Mouse (Mus musculus) lung, embryonic 14.5 days (tissue): ENCODE data around the gene Psmb6. TPM values are rescaled to one million over a fixed set of nuclear protein-coding genes. Genes with fewer than 3 reads are reported as not detected.

Experiments used
- ATAC-seq: fragments of 200-750 bp; cut with Nextera tagmentation; 2 replicates; pipeline ENCODE4 v1.8.0; 2017; ENCODE audit warnings: mild to moderate bottlenecking, moderate TSS enrichment, moderate library complexity; ENCODE audit not compliant: insufficient read depth
- DNase-seq: peaks from one replicate; pipeline ENCODE4 v3.0.0-alpha.2; 2015
- H3K27ac ChIP-seq: fragments of 300-500 bp; sonication (generic); 2 replicates; pipeline ENCODE4 v1.5.1; 2014; ENCODE audit warnings: low read depth, mild to moderate bottlenecking, moderate library complexity
- H3K27me3 ChIP-seq: fragments of 300-500 bp; sonication (generic); 2 replicates; pipeline ENCODE4 v1.6.1; 2014; ENCODE audit warnings: low read length, control low read depth; ENCODE audit not compliant: insufficient read depth
- H3K36me3 ChIP-seq: fragments of 300-500 bp; sonication (generic); 2 replicates; pipeline ENCODE4 v1.6.1; 2014; ENCODE audit warnings: control low read depth; ENCODE audit not compliant: insufficient read depth
- H3K4me1 ChIP-seq: fragments of 300-500 bp; sonication (generic); 2 replicates; pipeline ENCODE4 v1.6.1; 2014; ENCODE audit warnings: antibody characterized with exemption, control low read depth; ENCODE audit not compliant: insufficient read depth
- H3K4me2 ChIP-seq: fragments of 300-500 bp; sonication (generic); 2 replicates; pipeline ENCODE4 v1.6.1; 2014; ENCODE audit warnings: mild to moderate bottlenecking
- H3K4me3 ChIP-seq: fragments of 300-500 bp; sonication (generic); 2 replicates; pipeline ENCODE4 v1.5.1; 2014; ENCODE audit warnings: low read depth, low read length
- H3K9ac ChIP-seq: fragments of 300-500 bp; sonication (generic); 2 replicates; pipeline ENCODE4 v1.6.1; 2014
- H3K9me3 ChIP-seq: fragments of 300-500 bp; sonication (generic); 2 replicates; pipeline ENCODE4 v1.6.1; 2016; ENCODE audit warnings: low read depth, low read length, control low read depth
- CTCF ChIP-seq: IDR thresholded peaks from 2 replicates; pipeline ENCODE4 v1.5.1; 2016; ENCODE audit warnings: antibody characterized with exemption, low read depth
- WGBS: fragments of 180-500 bp; shearing (Covaris S2); extraction: QIAGEN DNeasy Blood & Tissue Kit; methylation state at CpG from one replicate; pipeline ENCODE4 v1.1.7; 2014; 5-methylcytosine and 5-hydroxymethylcytosine counted together
- polyA plus RNA-seq: library from polyadenylated mRNA; unstranded; fragments of >200 nt; fragmentation: Nextera tagmentation; extraction: Ambion mirVana; gene quantifications from 2 replicates; pipeline ENCODE4 v1.2.1, GENCODE M21; 2014

Psmb6 gene
- polyA plus RNA-seq, 1 experiment from 2014 or later = 813 TPM

GRCm38 (mm10) chr11:70571641-70572040 lies 46.5 kb downstream of the Psmb6 start:
- Histone ChIP-seq H3K4me2 (no peak overlapping the region), H3K4me3 (no peak overlapping the region), H3K36me3 (peaks cover 4% of the 10 kb centered on the region; the same call in 1 of the 2 replicates), H3K4me1 (no peaks in the 10 kb centered on the region), H3K27me3 (no peaks in the 10 kb centered on the region), H3K27ac (no peak overlapping the region), H3K9ac (no peak overlapping the region), H3K9me3 (no peaks in the 10 kb centered on the region)
- no peak for DNase-seq
- no peak for TF ChIP-seq CTCF
- no peak for ATAC-seq
- WGBS = 85% methylated on average over 1 of the region's 1 CpGs

- 43% methylated on average over 5 of the region's 5 CpGs for WGBS
Measured at GRCm38 (mm10) chr11:70572348-70572902, 47.3 kb downstream of the Psmb6 start.

GRCm38 (mm10) chr11:70573872-70574271 lies 48.7 kb downstream of the Psmb6 start:
- H3K27ac ChIP-seq = no peak overlapping the region
- H3K36me3 ChIP-seq = 0 out of 2 replicates have a peak, but pooled peaks cover 4% of the 10 kb centered on the region
- no peak overlapping the region for H3K4me2 ChIP-seq
- H3K9ac ChIP-seq = no peak overlapping the region
- TF ChIP-seq CTCF = no peak
- WGBS = 77% methylated on average over 6 of the region's 6 CpGs
- H3K4me1 ChIP-seq = 0 out of 2 replicates have a peak, but pooled peaks cover 4% of the 10 kb centered on the region
- no peaks in the 10 kb centered on the region for H3K9me3 ChIP-seq
- H3K4me3 ChIP-seq = no peak overlapping the region
- ATAC-seq = no peak
- no peak for DNase-seq
- H3K27me3 ChIP-seq = no peaks in the 10 kb centered on the region

More at GRCm38 (mm10) chr11:70572348-70572902, 47.3 kb downstream of the Psmb6 start:
- DNase-seq = no peak
- Histone ChIP-seq H3K27me3 (no peaks in the 10 kb centered on the region), H3K4me3 (no peak overlapping the region), H3K36me3 (peaks cover 4% of the 10 kb centered on the region; the same call in 1 of the 2 replicates), H3K4me1 (no peaks in the 10 kb centered on the region), H3K27ac (no peak overlapping the region), H3K9ac (no peak overlapping the region), H3K9me3 (no peaks in the 10 kb centered on the region), H3K4me2 (no peak overlapping the region)
- TF ChIP-seq CTCF = no peak
- no peak for ATAC-seq

GRCm38 (mm10) chr11:70577201-70577600 lies 52.0 kb downstream of the Psmb6 start:
- Histone ChIP-seq H3K9me3 (no peaks in the 10 kb centered on the region), H3K27me3 (no peaks in the 10 kb centered on the region), H3K4me3 (no peak overlapping the region), H3K9ac (no peak overlapping the region), H3K36me3 (0 out of 2 replicates have a peak, but pooled peaks cover 4% of the 10 kb centered on the region), H3K4me1 (peaks cover 8% of the 10 kb centered on the region; the same call in 1 of the 2 replicates), H3K4me2 (no peak overlapping the region), H3K27ac (no peak overlapping the region)
- DNase-seq (no peak), ATAC-seq (no peak)
- WGBS = 70% methylated on average over 3 of the region's 3 CpGs
- TF ChIP-seq CTCF = no peak

Other genes starting within 250 kb of the Psmb6 start
- not detected in 2 replicates for gene Alox12e, start 202.7 kb upstream of the Psmb6 start, polyA plus RNA-seq
- 0.18 and 0.50 TPM in 2 replicates for gene Alox15, start 173.3 kb upstream of the Psmb6 start, polyA plus RNA-seq
- 44.4 and 46.5 TPM in 2 replicates for gene Pelp1, start 115.3 kb upstream of the Psmb6 start, polyA plus RNA-seq
- 15.1 and 17.6 TPM in 2 replicates for gene Arrb2, start 92.7 kb upstream of the Psmb6 start, polyA plus RNA-seq
- gene Med11, start 73.4 kb upstream of the Psmb6 start, polyA plus RNA-seq = 43.0 and 47.9 TPM in 2 replicates
- 0.28 and 0.65 TPM in 2 replicates for gene Zmynd15, start 65.9 kb upstream of the Psmb6 start, polyA plus RNA-seq
- 4.9 and 5.8 TPM in 2 replicates for gene Cxcl16, start 65.4 kb upstream of the Psmb6 start, polyA plus RNA-seq
- gene Tm4sf5, start 20.1 kb upstream of the Psmb6 start, polyA plus RNA-seq = 1.2 and 1.3 TPM in 2 replicates
- 0.38 TPM in 1 of 2 replicates, not detected in the other for gene Vmo1, start 10.8 kb upstream of the Psmb6 start, polyA plus RNA-seq
- gene Gltpd2, start 6.2 kb upstream of the Psmb6 start, polyA plus RNA-seq = 0.30 and 0.55 TPM in 2 replicates
- not detected in 2 replicates for gene Gm40193, start 7.6 kb downstream of the Psmb6 start, polyA plus RNA-seq
- 5.9 and 6.4 TPM in 2 replicates for gene Pld2, start 14.7 kb downstream of the Psmb6 start, polyA plus RNA-seq
- gene Mink1, start 37.5 kb downstream of the Psmb6 start, polyA plus RNA-seq = 15.2 and 15.4 TPM in 2 replicates
- not detected in 2 replicates for gene 4930544D05Rik, start 90.5 kb downstream of the Psmb6 start, polyA plus RNA-seq
- gene Chrne, start 93.8 kb downstream of the Psmb6 start, polyA plus RNA-seq = not detected in 2 replicates
- gene Gp1ba, start 113.8 kb downstream of the Psmb6 start, polyA plus RNA-seq = 0.81 and 1.1 TPM in 2 replicates
- 97.0 and 98.8 TPM in 2 replicates for gene Rnf167, start 121.9 kb downstream of the Psmb6 start, polyA plus RNA-seq
- gene Slc25a11, start 122.1 kb downstream of the Psmb6 start, polyA plus RNA-seq = 128 and 133 TPM in 2 replicates
- 2,124 and 2,138 TPM in 2 replicates for gene Pfn1, start 129.3 kb downstream of the Psmb6 start, polyA plus RNA-seq
- 12.7 and 19.6 TPM in 2 replicates for gene Eno3, start 131.8 kb downstream of the Psmb6 start, polyA plus RNA-seq
- 141 and 167 TPM in 2 replicates for gene Spag7, start 144.0 kb downstream of the Psmb6 start, polyA plus RNA-seq
- 15.3 and 16.2 TPM in 2 replicates for gene Camta2, start 162.7 kb downstream of the Psmb6 start, polyA plus RNA-seq
- 1.1 and 1.5 TPM in 2 replicates for gene Inca1, start 174.8 kb downstream of the Psmb6 start, polyA plus RNA-seq
- 12.4 and 13.7 TPM in 2 replicates for gene Kif1c, start 175.2 kb downstream of the Psmb6 start, polyA plus RNA-seq
- 4.0 and 4.2 TPM in 2 replicates for gene Zfp3, start 238.8 kb downstream of the Psmb6 start, polyA plus RNA-seq